Mouse (Mus musculus): ENCODE data around the gene Sod3. TPM values are rescaled to one million over a fixed set of nuclear protein-coding genes. Genes with fewer than 3 reads are reported as not detected.

The Sod3 gene
- polyA plus RNA-seq, 1 experiment from 2014 or later, result 1.6 TPM

GRCm38 (mm10) chr5:52393756-52394155, 30.2 kb downstream of the Sod3 start:
- H3K9me3 ChIP-seq (ENCODE audit: control insufficient read depth, low read length), result no peaks in the 10 kb centered on the region
- 84% methylated on average over 4 of the region's 4 CpGs for WGBS
- H3K4me2 ChIP-seq (ENCODE audit: low read depth, low read length), result no peak overlapping the region
- H3K27ac ChIP-seq (ENCODE audit: low read length), result no peak overlapping the region
- no peaks in the 10 kb centered on the region for H3K27me3 ChIP-seq (replicated peaks; ENCODE audit: control insufficient read depth, insufficient read depth, low read length)
- H3K9ac ChIP-seq (ENCODE audit: low read depth, low read length), result no peak overlapping the region
- no peak for ATAC-seq
- no peaks in the 10 kb centered on the region for H3K36me3 ChIP-seq (ENCODE audit: control insufficient read depth, insufficient read depth, low read length)
- no peak overlapping the region for H3K4me3 ChIP-seq (ENCODE audit: low read length)
- no peaks in the 10 kb centered on the region for H3K4me1 ChIP-seq (ENCODE audit: control insufficient read depth, insufficient read depth, low read length)

DNA sequence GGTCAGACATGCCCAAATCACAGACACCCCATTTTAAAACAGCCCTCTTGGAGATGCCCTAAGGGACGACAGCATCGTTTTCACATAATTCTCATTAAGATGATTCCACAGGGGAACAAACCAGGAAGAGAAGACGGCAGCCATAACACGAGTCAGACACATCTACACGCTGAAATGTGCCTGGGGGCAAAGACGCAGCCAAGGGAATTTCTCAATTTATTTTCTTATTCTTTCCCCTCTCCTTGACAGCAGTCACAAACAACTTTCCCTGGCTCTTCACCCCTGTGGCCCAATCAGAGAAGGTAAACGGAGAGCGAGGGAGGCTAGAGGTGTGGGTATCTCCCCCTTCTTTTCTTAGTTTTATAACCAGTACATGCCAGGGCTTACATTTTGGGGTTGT, 40.8 kb downstream of the Sod3 start:
- Histone ChIP-seq H3K4me1 (ENCODE audit: control insufficient read depth, insufficient read depth, low read length) (no peaks in the 10 kb centered on the region), H3K4me3 (ENCODE audit: low read length) (no peak overlapping the region), H3K27me3 (replicated peaks; ENCODE audit: control insufficient read depth, insufficient read depth, low read length) (no peaks in the 10 kb centered on the region), H3K9me3 (ENCODE audit: control insufficient read depth, low read length) (no peaks in the 10 kb centered on the region), H3K27ac (ENCODE audit: low read length) (no peak overlapping the region), H3K36me3 (ENCODE audit: control insufficient read depth, insufficient read depth, low read length) (no peaks in the 10 kb centered on the region), H3K9ac (ENCODE audit: low read depth, low read length) (no peak overlapping the region), H3K4me2 (ENCODE audit: low read depth, low read length) (no peak overlapping the region)
- 79% methylated on average over 8 of the region's 8 CpGs for WGBS
- ATAC-seq, result no peak

GRCm38 (mm10) chr5:52408668-52409315, 45.2 kb downstream of the Sod3 start:
- Histone ChIP-seq H3K4me3 (ENCODE audit: low read length) (no peak overlapping the region), H3K27ac (ENCODE audit: low read length) (no peak overlapping the region), H3K4me1 (ENCODE audit: control insufficient read depth, insufficient read depth, low read length) (no peaks in the 10 kb centered on the region), H3K27me3 (replicated peaks; ENCODE audit: control insufficient read depth, insufficient read depth, low read length) (no peaks in the 10 kb centered on the region), H3K9ac (ENCODE audit: low read depth, low read length) (no peak overlapping the region), H3K4me2 (ENCODE audit: low read depth, low read length) (no peak overlapping the region), H3K36me3 (ENCODE audit: control insufficient read depth, insufficient read depth, low read length) (no peaks in the 10 kb centered on the region), H3K9me3 (ENCODE audit: control insufficient read depth, low read length) (no peaks in the 10 kb centered on the region)
- 68% methylated on average over 7 of the region's 7 CpGs for WGBS
- ATAC-seq, result no peak

- no peaks in the 10 kb centered on the region for H3K36me3 ChIP-seq (ENCODE audit: control insufficient read depth, insufficient read depth, low read length)
- no peaks in the 10 kb centered on the region for H3K4me1 ChIP-seq (ENCODE audit: control insufficient read depth, insufficient read depth, low read length)
- ATAC-seq, result no peak
Observed at GRCm38 (mm10) chr5:52410197-52410596, 46.6 kb downstream of the Sod3 start.

DNA sequence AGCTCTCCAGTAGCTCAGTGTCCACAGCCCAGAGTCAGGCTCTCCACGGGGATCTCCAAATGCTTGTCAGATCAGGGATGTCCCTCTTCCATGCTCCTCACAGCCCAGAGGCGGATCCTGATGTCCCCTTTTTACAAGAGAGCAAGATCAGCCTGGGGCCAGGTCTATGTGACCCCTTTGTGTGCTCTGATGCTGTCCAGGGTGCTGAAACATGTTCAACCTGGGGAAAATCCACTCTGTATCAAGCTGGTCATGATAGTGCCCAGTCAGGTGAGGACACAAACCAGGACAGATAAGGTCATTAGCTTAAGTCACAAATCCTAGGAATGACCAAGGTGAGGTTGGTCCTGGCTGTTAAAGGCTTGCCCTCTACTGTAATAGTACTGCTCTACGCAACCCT, 48.0 kb downstream of the Sod3 start:
- WGBS, result 59% methylated on average over 3 of the region's 3 CpGs
- ATAC-seq, result no peak
- no peaks in the 10 kb centered on the region for H3K4me1 ChIP-seq (ENCODE audit: control insufficient read depth, insufficient read depth, low read length)
- H3K9me3 ChIP-seq (ENCODE audit: control insufficient read depth, low read length), result no peaks in the 10 kb centered on the region
- no peak overlapping the region for H3K4me2 ChIP-seq (ENCODE audit: low read depth, low read length)
- H3K36me3 ChIP-seq (ENCODE audit: control insufficient read depth, insufficient read depth, low read length), result no peaks in the 10 kb centered on the region
- no peaks in the 10 kb centered on the region for H3K27me3 ChIP-seq (replicated peaks; ENCODE audit: control insufficient read depth, insufficient read depth, low read length)
- no peak overlapping the region for H3K4me3 ChIP-seq (ENCODE audit: low read length)
- no peak overlapping the region for H3K9ac ChIP-seq (ENCODE audit: low read depth, low read length)
- H3K27ac ChIP-seq (ENCODE audit: low read length), result no peak overlapping the region

More at GRCm38 (mm10) chr5:52410197-52410596, 46.6 kb downstream of the Sod3 start:
- H3K9me3 ChIP-seq (ENCODE audit: control insufficient read depth, low read length), result no peaks in the 10 kb centered on the region
- H3K9ac ChIP-seq (ENCODE audit: low read depth, low read length), result no peak overlapping the region
- no peak overlapping the region for H3K27ac ChIP-seq (ENCODE audit: low read length)
- WGBS, result 80% methylated on average over 12 of the region's 12 CpGs
- no peaks in the 10 kb centered on the region for H3K27me3 ChIP-seq (replicated peaks; ENCODE audit: control insufficient read depth, insufficient read depth, low read length)
- H3K4me2 ChIP-seq (ENCODE audit: low read depth, low read length), result no peak overlapping the region
- no peak overlapping the region for H3K4me3 ChIP-seq (ENCODE audit: low read length)

GRCm38 (mm10) chr5:52415193-52415592, 51.6 kb downstream of the Sod3 start:
- Histone ChIP-seq H3K4me2 (ENCODE audit: low read depth, low read length) (no peak overlapping the region), H3K36me3 (ENCODE audit: control insufficient read depth, insufficient read depth, low read length) (no peaks in the 10 kb centered on the region), H3K4me1 (ENCODE audit: control insufficient read depth, insufficient read depth, low read length) (no peaks in the 10 kb centered on the region), H3K9ac (ENCODE audit: low read depth, low read length) (no peak overlapping the region), H3K9me3 (ENCODE audit: control insufficient read depth, low read length) (no peaks in the 10 kb centered on the region), H3K27me3 (replicated peaks; ENCODE audit: control insufficient read depth, insufficient read depth, low read length) (no peaks in the 10 kb centered on the region), H3K27ac (ENCODE audit: low read length) (no peak overlapping the region), H3K4me3 (ENCODE audit: low read length) (no peak overlapping the region)
- WGBS, result 83% methylated on average over 1 of the region's 1 CpGs
- ATAC-seq, result no peak

GRCm38 (mm10) chr5:52415917-52416316, 52.3 kb downstream of the Sod3 start:
- Histone ChIP-seq H3K9ac (ENCODE audit: low read depth, low read length) (no peak overlapping the region), H3K4me2 (ENCODE audit: low read depth, low read length) (no peak overlapping the region), H3K27ac (ENCODE audit: low read length) (no peak overlapping the region), H3K27me3 (replicated peaks; ENCODE audit: control insufficient read depth, insufficient read depth, low read length) (no peaks in the 10 kb centered on the region), H3K36me3 (ENCODE audit: control insufficient read depth, insufficient read depth, low read length) (no peaks in the 10 kb centered on the region), H3K9me3 (ENCODE audit: control insufficient read depth, low read length) (no peaks in the 10 kb centered on the region), H3K4me3 (ENCODE audit: low read length) (no peak overlapping the region), H3K4me1 (ENCODE audit: control insufficient read depth, insufficient read depth, low read length) (no peaks in the 10 kb centered on the region)
- 85% methylated on average over 6 of the region's 6 CpGs for WGBS
- ATAC-seq, result no peak

DNA sequence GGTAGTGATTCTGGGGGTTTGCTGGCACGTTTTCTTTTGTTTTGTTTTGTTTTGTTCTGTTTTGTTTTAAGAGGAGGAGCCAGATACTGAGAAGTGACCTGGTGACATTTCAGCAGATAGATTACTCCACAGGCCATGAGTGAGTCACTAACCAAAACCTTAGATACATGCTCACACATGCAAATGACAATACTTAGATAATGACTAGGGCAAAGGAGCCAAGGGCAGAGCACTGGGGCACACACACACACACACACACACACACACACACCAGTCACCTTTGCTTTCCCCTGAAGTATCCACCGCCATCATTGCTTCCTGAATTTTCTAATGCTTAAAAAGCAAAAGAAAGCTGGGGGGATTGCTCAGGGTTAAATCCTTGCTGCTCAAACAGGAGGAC, 52.9 kb downstream of the Sod3 start:
- H3K4me1 ChIP-seq (ENCODE audit: control insufficient read depth, insufficient read depth, low read length), result no peaks in the 10 kb centered on the region
- no peaks in the 10 kb centered on the region for H3K27me3 ChIP-seq (replicated peaks; ENCODE audit: control insufficient read depth, insufficient read depth, low read length)
- H3K27ac ChIP-seq (ENCODE audit: low read length), result no peak overlapping the region
- H3K4me2 ChIP-seq (ENCODE audit: low read depth, low read length), result no peak overlapping the region
- no peaks in the 10 kb centered on the region for H3K9me3 ChIP-seq (ENCODE audit: control insufficient read depth, low read length)
- H3K4me3 ChIP-seq (ENCODE audit: low read length), result no peak overlapping the region
- no peak for ATAC-seq
- no peaks in the 10 kb centered on the region for H3K36me3 ChIP-seq (ENCODE audit: control insufficient read depth, insufficient read depth, low read length)
- 68% methylated on average over 2 of the region's 2 CpGs for whole genome bisulfite sequencing
- H3K9ac ChIP-seq (ENCODE audit: low read depth, low read length), result no peak overlapping the region
